Mouse (Mus musculus): ENCODE measurements around the gene Crebzf.

Gene Crebzf

DNA sequence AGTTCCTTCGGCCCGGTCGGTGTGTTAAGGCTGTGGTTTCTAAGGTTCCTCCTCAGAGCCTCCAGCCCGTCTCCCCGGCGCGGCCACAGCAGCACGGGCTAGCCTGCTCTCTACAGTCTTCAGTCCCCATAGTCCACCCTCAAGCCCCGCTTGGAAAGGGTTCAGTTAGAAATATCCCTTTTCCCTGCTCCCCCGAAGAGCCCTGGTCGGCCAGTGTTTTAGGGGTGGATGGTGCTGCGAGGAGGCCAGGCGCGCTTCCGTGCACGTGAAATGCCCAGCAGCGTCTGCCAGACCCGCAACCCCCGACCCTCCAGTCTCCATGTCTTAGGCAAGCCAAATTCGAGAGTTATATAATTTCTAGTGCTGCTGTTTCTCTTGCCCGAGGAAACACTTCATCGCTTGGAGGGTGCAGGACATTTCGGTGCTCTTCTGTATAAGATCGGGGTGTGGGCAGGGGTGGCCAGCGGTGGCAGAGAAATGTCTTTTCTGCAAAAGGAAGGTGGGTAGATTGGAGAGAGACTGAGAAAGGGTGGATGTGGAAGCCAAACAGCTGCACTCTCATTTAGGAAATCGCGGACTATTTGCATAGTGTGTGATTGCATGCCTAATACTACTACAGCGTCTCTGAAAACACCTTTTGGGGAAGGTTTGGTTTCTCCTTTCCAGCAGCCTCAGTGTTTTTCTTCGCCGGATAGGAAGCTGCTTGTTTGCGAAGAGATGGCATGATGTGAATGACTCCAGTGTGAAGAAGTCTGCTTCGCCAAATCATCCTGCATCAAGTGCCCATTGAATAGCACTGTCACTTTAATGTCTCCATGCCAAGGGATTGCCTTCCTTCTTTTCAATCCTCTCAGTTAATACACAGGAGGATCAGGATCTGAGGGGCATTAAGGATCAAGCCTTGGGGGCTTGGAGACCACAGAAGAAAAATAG is 34.0 kb downstream of the Crebzf start, which contains the start of gene Dlg2:
Gene Dlg2 (plus strand): TSS at position 360 of the 933 bp plus-strand sequence.
- no peak for DNase-seq (ENCODE audit: extremely low spot score)

- no peak for DNase-seq (ENCODE audit: extremely low spot score)
Observed at GRCm38 (mm10) chr7:90482607-90483006, 40.1 kb downstream of the Crebzf start.

Data from embryo, embryonic 9.5 days (tissue).